Comparison of ENCODE assay signal across 25 mouse cellular contexts in genomic region chr6:34736934-34737333, GRCm38 (mm10). TPM values are rescaled to one million over a fixed set of nuclear protein-coding genes. Genes with fewer than 3 reads are reported as not detected.
A peak's percentile ranks its signal among the peaks of the same experiment; 100 is the strongest.
DNase-seq lines count a peak whose midpoint lies in the region; ATAC-seq and TF ChIP-seq lines count a peak whose summit lies in the region.
"Had no signal": no experiment of that assay in that cellular context is flagged by ENCODE, and none has a peak within 500 bp of the region (broad histone marks: within the 10 kb centered on the region; RNA-seq: fewer than 3 reads in every experiment).

No protein-coding gene starts in this region.

- ATAC-seq in kidney, embryonic 16.5 days (ENCODE audit: low FRiP score, low TSS enrichment) = no peak
- ATAC-seq: activated CD4-positive, CD25-positive, alpha-beta regulatory T cell, adult 4 months; CD4-positive, CD25-positive, alpha-beta regulatory T cell, adult 4 months; forebrain, embryonic 13.5 days; forebrain, embryonic 15.5 days; forebrain, postnatal 0 days had no signal

- no peaks in the 10 kb centered on the region for H3K27me3 ChIP-seq in kidney, embryonic 16.5 days (ENCODE audit: insufficient read depth, low read length)
- H3K27me3 ChIP-seq: CH12.LX; embryonic facial prominence, embryonic 13.5 days; embryonic facial prominence, embryonic 15.5 days; forebrain, embryonic 13.5 days; forebrain, embryonic 15.5 days had no signal

- H3K4me1 ChIP-seq in ES-E14 (ENCODE audit: control insufficient read depth in 2 of 2, insufficient read depth in 2 of 2, low read length in 2 of 2, poor library complexity in 1 of 2) = no peaks in the 10 kb centered on the region
- H3K4me1 ChIP-seq in embryonic fibroblast, embryonic 13.5 days (ENCODE audit: control insufficient read depth, insufficient read depth, low read length) = peaks cover 13% of the 10 kb centered on the region
- no peaks in the 10 kb centered on the region for H3K4me1 ChIP-seq in kidney, embryonic 16.5 days (ENCODE audit: insufficient read depth, low read length)
- H3K4me1 ChIP-seq: forebrain, embryonic 13.5 days had no signal

- no peak for TF ChIP-seq POLR2A in embryonic fibroblast, embryonic 13.5 days (IDR thresholded peaks at IDR 0.05; ENCODE audit: low read depth, low read length)

- H3K9ac ChIP-seq in ES-E14 (ENCODE audit: insufficient read depth, low read depth, low read length, poor library complexity, severe bottlenecking) = no peak overlapping the region
- H3K9ac ChIP-seq in kidney, embryonic 16.5 days (replicated peaks; ENCODE audit: low read length) = no peak overlapping the region
- H3K9ac ChIP-seq: embryonic facial prominence, embryonic 13.5 days; embryonic facial prominence, embryonic 15.5 days; forebrain, embryonic 13.5 days; forebrain, embryonic 15.5 days; forebrain, postnatal 0 days had no signal

- in situ Hi-C loops in ES-E14 (cut with MboI; ENCODE audit: low sequenced_read_pairs in 2 of 2, unreplicated experiment in 2 of 2) = no loop called here

- TF ChIP-seq CTCF in layer of hippocampus, adult 2 months (conservative IDR thresholded peaks at IDR 0.05) = no peak
- no peak for TF ChIP-seq CTCF in embryonic fibroblast, embryonic 13.5 days (IDR thresholded peaks at IDR 0.05; ENCODE audit: borderline replicate concordance, insufficient read depth, low read length)

- H3K4me2 ChIP-seq in kidney, embryonic 16.5 days (replicated peaks; ENCODE audit: low read depth, low read length) = no peak overlapping the region
- H3K4me2 ChIP-seq: embryonic facial prominence, embryonic 13.5 days; embryonic facial prominence, embryonic 15.5 days; forebrain, embryonic 13.5 days; forebrain, embryonic 15.5 days had no signal

- no peak overlapping the region for H3K4me3 ChIP-seq in layer of hippocampus, adult 2 months
- H3K4me3 ChIP-seq in ES-E14 (ENCODE audit: insufficient read depth in 1 of 2, low read depth in 1 of 2, low read length in 2 of 2, poor library complexity in 1 of 2, severe bottlenecking in 1 of 2) = no peak overlapping the region
- H3K4me3 ChIP-seq in embryonic fibroblast, embryonic 13.5 days (ENCODE audit: insufficient read depth, low read length) = no peak overlapping the region
- no peak overlapping the region for H3K4me3 ChIP-seq in kidney, embryonic 16.5 days (ENCODE audit: low read length)
- H3K4me3 ChIP-seq: embryonic facial prominence, embryonic 13.5 days; embryonic facial prominence, embryonic 15.5 days; forebrain, embryonic 13.5 days; forebrain, embryonic 15.5 days had no signal

- H3K36me3 ChIP-seq in ES-E14 (ENCODE audit: control insufficient read depth, insufficient read depth, low read length, poor library complexity, severe bottlenecking) = no peaks in the 10 kb centered on the region
- peaks cover 2% of the 10 kb centered on the region; the same call in 1 of the 2 replicates for H3K36me3 ChIP-seq in kidney, embryonic 16.5 days (ENCODE audit: insufficient read depth, low read length)
- H3K36me3 ChIP-seq: forebrain, embryonic 15.5 days had no signal

- WGBS in kidney, embryonic 16.5 days = 70% methylated on average over 2 of the region's 2 CpGs

- DNase-seq in layer of hippocampus, adult 2 months (ENCODE audit: low spot score in 2 of 2) = no peak
- no peak for DNase-seq in layer of hippocampus, postnatal 25 days (ENCODE audit: extremely low spot score in 1 of 2, low spot score in 1 of 2)
- DNase-seq in ES-E14 (ENCODE audit: low read depth, low spot score) = no peak
- no peak for DNase-seq in cerebellum, adult 11 months
- DNase-seq: adrenal gland, adult 8-10 months; adrenal gland, postnatal 14 days; adrenal gland, postnatal 36 days; B cell, adult 2 months; cerebellum, adult 18-20 months; cerebellum, adult 8-10 months; cerebellum, adult 9-11 months; cerebellum, postnatal 14 days; cerebellum, postnatal 36 days; embryo, embryonic 11 days; forebrain, postnatal 0 days had no signal

- H3K27ac ChIP-seq in layer of hippocampus, adult 2 months = peak overlapping the region; percentile 53; the same call in 1 of the 2 replicates
- H3K27ac ChIP-seq in ES-E14 (ENCODE audit: insufficient read depth, low read depth, low read length, poor library complexity, severe bottlenecking) = no peak overlapping the region
- peak overlapping the region; percentile 35; the same call in 1 of the 2 replicates for H3K27ac ChIP-seq in embryonic fibroblast, embryonic 13.5 days (ENCODE audit: insufficient read depth, low read length)
- no peak overlapping the region for H3K27ac ChIP-seq in kidney, embryonic 16.5 days (ENCODE audit: low read length)
- H3K27ac ChIP-seq: embryonic facial prominence, embryonic 13.5 days; embryonic facial prominence, embryonic 15.5 days; forebrain, embryonic 13.5 days; forebrain, embryonic 15.5 days had no signal

- no peaks in the 10 kb centered on the region for H3K9me3 ChIP-seq in ES-E14 (ENCODE audit: control insufficient read depth, insufficient read depth, low read depth, low read length)
- H3K9me3 ChIP-seq in kidney, embryonic 16.5 days (ENCODE audit: low read length) = no peaks in the 10 kb centered on the region
- H3K9me3 ChIP-seq: embryonic facial prominence, embryonic 13.5 days; embryonic facial prominence, embryonic 15.5 days; forebrain, embryonic 13.5 days; forebrain, embryonic 15.5 days had no signal

TF ChIP-seq in ES-E14, 5 proteins besides CTCF, POLR2A, EP300 and RAD21:
- TF ChIP-seq ZNF384 (IDR thresholded peaks at IDR 0.05; ENCODE audit: low read depth, low read length) (no peak), MAFK (IDR thresholded peaks at IDR 0.05; ENCODE audit: insufficient read depth, low read depth, low read length) (peak; percentile 64; the same call in 1 of the 2 replicates)

RNA-seq across cellular contexts. Expression of gene Agbl3, which starts 43.3 kb away (rescaled TPM):
- 10 to 100 TPM; 16.2 to 16.9 TPM for total RNA-seq in layer of hippocampus, adult 2 months (2021)
- 10 to 100 TPM; 16.8 to 17.0 TPM for total RNA-seq in layer of hippocampus, postnatal 25 days (2021)
- total RNA-seq in ES-E14 (2012; rRNA removed) = 1.3 and 2.6 TPM in 2 replicates
- 5.0 and 6.8 TPM in 2 replicates for polyA plus RNA-seq in embryonic fibroblast, embryonic 13.5 days (2011; ENCODE audit: insufficient read length, low read depth, missing spikeins)
- polyA plus RNA-seq in kidney, embryonic 16.5 days (2015; fragmentation: Nextera tagmentation; extraction: Ambion mirVana) = 4.7 TPM in 2 replicates
- total RNA-seq: MEL had no signal

Comparison
In these comparisons a context has a peak if more than half of its experiments do, and no peak if none do; other contexts are left out.
1. H3K27ac ChIP-seq: peak in layer of hippocampus, adult 2 months (single experiment) and embryonic fibroblast, embryonic 13.5 days (single experiment); none in ES-E14 (single experiment) and kidney, embryonic 16.5 days (single experiment).